Mouse (Mus musculus): ENCODE results near the gene Pde6h. TPM values are rescaled to one million over a fixed set of nuclear protein-coding genes. Genes with fewer than 3 reads are reported as not detected.

Pde6h gene
- polyA plus RNA-seq, 1 experiment from 2014 or later = 0.44 TPM

DNA sequence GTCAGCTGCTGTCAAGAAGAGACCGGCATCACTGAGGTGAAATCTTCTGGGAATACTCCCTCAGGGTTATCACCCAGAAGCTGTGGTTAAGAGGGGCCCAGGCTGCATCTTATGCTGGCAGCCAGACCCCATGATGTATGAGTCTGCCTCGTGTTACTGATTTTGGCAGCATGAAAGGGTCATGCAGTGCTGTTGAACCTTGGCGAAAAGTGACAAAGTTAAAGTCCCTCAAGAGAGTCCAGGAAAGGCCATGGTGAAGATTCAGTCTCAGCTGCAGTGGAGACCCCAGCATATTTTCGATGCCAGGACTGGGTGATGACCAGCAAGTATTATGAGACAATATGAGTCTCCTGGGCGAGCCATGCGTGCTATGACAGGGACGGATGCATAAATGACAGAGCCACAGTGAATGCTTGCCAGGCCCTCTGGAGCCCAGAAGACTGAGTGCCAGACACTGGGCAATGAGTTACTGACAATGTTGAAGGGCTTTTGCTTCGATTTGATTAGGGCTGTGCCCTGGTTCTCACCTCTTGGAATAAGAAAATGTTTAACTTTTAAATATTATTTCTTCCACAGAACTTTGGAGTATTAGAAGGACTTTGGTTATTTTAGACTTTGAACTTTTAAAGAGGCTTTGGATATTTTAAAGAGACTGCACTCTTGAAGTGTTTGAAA, 7.8 kb upstream of the Pde6h start:
- no peak for ATAC-seq
- H3K36me3 ChIP-seq (ENCODE audit: control insufficient read depth, insufficient read depth) = no peaks in the 10 kb centered on the region
- WGBS = 85% methylated on average over 8 of the region's 8 CpGs

GRCm38 (mm10) chr6:136917885-136918284, 5.7 kb upstream of the Pde6h start:
- no peak for TF ChIP-seq CTCF (IDR thresholded peaks at IDR 0.05; ENCODE audit: low read depth)
- Histone ChIP-seq H3K9ac (ENCODE audit: low read depth, low read length) (no peak overlapping the region), H3K36me3 (ENCODE audit: control insufficient read depth, insufficient read depth) (no peaks in the 10 kb centered on the region), H3K27me3 (replicated peaks; ENCODE audit: control insufficient read depth, insufficient read depth, low read length) (no peaks in the 10 kb centered on the region), H3K4me3 (ENCODE audit: low read depth, low read length) (no peak overlapping the region), H3K4me1 (replicated peaks; ENCODE audit: control insufficient read depth, insufficient read depth, low read length) (peaks cover 5% of the 10 kb centered on the region; the same call in 1 of the 2 replicates), H3K27ac (ENCODE audit: low read depth, low read length) (no peak overlapping the region), H3K4me2 (replicated peaks; ENCODE audit: low read depth) (no peak overlapping the region), H3K9me3 (ENCODE audit: control insufficient read depth) (no peaks in the 10 kb centered on the region)
- ATAC-seq = no peak
- 39% methylated on average over 2 of the region's 2 CpGs for WGBS

More for the DNA sequence above, 7.8 kb upstream of the Pde6h start:
- H3K4me2 ChIP-seq (replicated peaks; ENCODE audit: low read depth) = no peak overlapping the region
- H3K4me3 ChIP-seq (ENCODE audit: low read depth, low read length) = no peak overlapping the region
- TF ChIP-seq CTCF (IDR thresholded peaks at IDR 0.05; ENCODE audit: low read depth) = no peak
- H3K9me3 ChIP-seq (ENCODE audit: control insufficient read depth) = no peaks in the 10 kb centered on the region
- no peaks in the 10 kb centered on the region for H3K27me3 ChIP-seq (replicated peaks; ENCODE audit: control insufficient read depth, insufficient read depth, low read length)
- peaks cover 5% of the 10 kb centered on the region; the same call in 1 of the 2 replicates for H3K4me1 ChIP-seq (replicated peaks; ENCODE audit: control insufficient read depth, insufficient read depth, low read length)
- no peak overlapping the region for H3K9ac ChIP-seq (ENCODE audit: low read depth, low read length)
- no peak overlapping the region for H3K27ac ChIP-seq (ENCODE audit: low read depth, low read length)

GRCm38 (mm10) chr6:136920320-136921257, 3.0 kb upstream of the Pde6h start:
- no peak overlapping the region for H3K4me3 ChIP-seq (ENCODE audit: low read depth, low read length)
- ATAC-seq = no peak
- H3K4me1 ChIP-seq (replicated peaks; ENCODE audit: control insufficient read depth, insufficient read depth, low read length) = no peaks in the 10 kb centered on the region
- no peak overlapping the region for H3K4me2 ChIP-seq (replicated peaks; ENCODE audit: low read depth)
- peak; percentile 91 for TF ChIP-seq CTCF (IDR thresholded peaks at IDR 0.05; ENCODE audit: low read depth)
- H3K27me3 ChIP-seq (replicated peaks; ENCODE audit: control insufficient read depth, insufficient read depth, low read length) = no peaks in the 10 kb centered on the region
- H3K9ac ChIP-seq (ENCODE audit: low read depth, low read length) = no peak overlapping the region
- H3K36me3 ChIP-seq (ENCODE audit: control insufficient read depth, insufficient read depth) = no peaks in the 10 kb centered on the region
- WGBS = 42% methylated on average over 16 of the region's 16 CpGs
- H3K27ac ChIP-seq (ENCODE audit: low read depth, low read length) = no peak overlapping the region
- H3K9me3 ChIP-seq (ENCODE audit: control insufficient read depth) = no peaks in the 10 kb centered on the region

GRCm38 (mm10) chr6:136921601-136922000, 2.0 kb upstream of the Pde6h start:
- no peaks in the 10 kb centered on the region for H3K4me1 ChIP-seq (replicated peaks; ENCODE audit: control insufficient read depth, insufficient read depth, low read length)
- H3K4me3 ChIP-seq (ENCODE audit: low read depth, low read length) = no peak overlapping the region
- H3K36me3 ChIP-seq (ENCODE audit: control insufficient read depth, insufficient read depth) = no peaks in the 10 kb centered on the region
- no peak for TF ChIP-seq CTCF (IDR thresholded peaks at IDR 0.05; ENCODE audit: low read depth)
- no peak overlapping the region for H3K9ac ChIP-seq (ENCODE audit: low read depth, low read length)
- no peak for ATAC-seq
- no peak overlapping the region for H3K27ac ChIP-seq (ENCODE audit: low read depth, low read length)
- no peaks in the 10 kb centered on the region for H3K27me3 ChIP-seq (replicated peaks; ENCODE audit: control insufficient read depth, insufficient read depth, low read length)
- 73% methylated on average over 7 of the region's 7 CpGs for WGBS
- H3K9me3 ChIP-seq (ENCODE audit: control insufficient read depth) = no peaks in the 10 kb centered on the region
- H3K4me2 ChIP-seq (replicated peaks; ENCODE audit: low read depth) = no peak overlapping the region

DNA sequence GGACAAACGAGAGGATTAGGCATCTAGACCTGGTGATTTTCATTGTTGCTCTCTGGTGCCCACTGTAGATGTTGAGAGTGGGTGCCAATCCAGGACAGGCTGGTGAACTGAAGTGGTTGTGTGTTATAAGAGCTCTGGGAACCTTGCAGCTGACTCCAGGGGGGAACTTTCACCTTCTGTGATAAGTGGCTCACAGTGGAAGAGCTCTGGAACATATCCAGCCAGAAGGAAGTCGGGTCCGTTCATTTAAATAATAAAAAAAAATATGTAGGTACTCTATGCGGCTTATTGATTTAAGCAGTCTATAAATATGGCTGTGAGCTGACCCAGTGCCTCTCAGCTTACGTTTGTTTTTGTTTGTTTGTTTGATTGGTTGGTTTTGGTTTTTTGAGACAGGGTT, 1.6 kb upstream of the Pde6h start, which contains the start of gene Erp27:
Gene Erp27, minus strand, starts transcription at position 101 of the 400 bp plus-strand sequence.
- WGBS = 55% methylated on average over 5 of the region's 5 CpGs
- no peak within 1 kb of the TSS for H3K4me2 ChIP-seq (replicated peaks; ENCODE audit: low read depth)
- H3K36me3 ChIP-seq (ENCODE audit: control insufficient read depth, insufficient read depth) = no peaks in the 10 kb centered on the region
- H3K27me3 ChIP-seq (replicated peaks; ENCODE audit: control insufficient read depth, insufficient read depth, low read length) = no peaks in the 10 kb centered on the region
- no peak for ATAC-seq
- H3K27ac ChIP-seq (ENCODE audit: low read depth, low read length) = no peak within 1 kb of the TSS
- H3K9ac ChIP-seq (ENCODE audit: low read depth, low read length) = no peak within 1 kb of the TSS
- TF ChIP-seq CTCF (IDR thresholded peaks at IDR 0.05; ENCODE audit: low read depth) = no peak
- H3K4me1 ChIP-seq (replicated peaks; ENCODE audit: control insufficient read depth, insufficient read depth, low read length) = no peaks in the 10 kb centered on the region
- H3K9me3 ChIP-seq (ENCODE audit: control insufficient read depth) = no peaks in the 10 kb centered on the region
- H3K4me3 ChIP-seq (ENCODE audit: low read depth, low read length) = no peak within 1 kb of the TSS

DNA sequence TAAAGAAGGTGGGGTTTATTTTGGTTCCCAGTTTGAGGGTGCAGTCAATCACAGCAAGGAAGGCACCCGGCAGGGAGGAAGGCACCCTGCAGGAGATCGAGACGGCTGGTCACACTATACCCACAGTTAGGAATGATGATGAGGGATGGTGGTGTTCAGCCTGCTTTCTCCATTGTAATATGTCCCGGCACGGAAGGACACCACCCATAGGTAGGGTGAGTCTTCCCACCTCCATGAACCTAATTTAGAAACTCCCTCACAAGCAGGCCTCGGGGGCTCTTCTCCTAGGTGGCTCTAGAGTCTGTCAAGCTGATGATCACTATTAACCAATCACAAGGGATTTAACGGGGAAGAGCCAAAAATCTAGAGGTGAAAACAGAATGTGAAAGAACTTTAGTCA, 761 bp upstream of the Pde6h start:
- no peak for TF ChIP-seq CTCF (IDR thresholded peaks at IDR 0.05; ENCODE audit: low read depth)
- no peak overlapping the region for H3K4me3 ChIP-seq (ENCODE audit: low read depth, low read length)

More for the DNA sequence above, 761 bp upstream of the Pde6h start:
- H3K4me1 ChIP-seq (replicated peaks; ENCODE audit: control insufficient read depth, insufficient read depth, low read length) = no peaks in the 10 kb centered on the region
- no peak overlapping the region for H3K9ac ChIP-seq (ENCODE audit: low read depth, low read length)
- no peak overlapping the region for H3K27ac ChIP-seq (ENCODE audit: low read depth, low read length)
- H3K4me2 ChIP-seq (replicated peaks; ENCODE audit: low read depth) = no peak overlapping the region
- H3K36me3 ChIP-seq (ENCODE audit: control insufficient read depth, insufficient read depth) = no peaks in the 10 kb centered on the region
- H3K27me3 ChIP-seq (replicated peaks; ENCODE audit: control insufficient read depth, insufficient read depth, low read length) = no peaks in the 10 kb centered on the region
- no peak for ATAC-seq
- 88% methylated on average over 7 of the region's 7 CpGs for WGBS
- H3K9me3 ChIP-seq (ENCODE audit: control insufficient read depth) = no peaks in the 10 kb centered on the region
